Comparison of ENCODE assay signal across 19 mouse cellular contexts in the genomic region with DNA sequence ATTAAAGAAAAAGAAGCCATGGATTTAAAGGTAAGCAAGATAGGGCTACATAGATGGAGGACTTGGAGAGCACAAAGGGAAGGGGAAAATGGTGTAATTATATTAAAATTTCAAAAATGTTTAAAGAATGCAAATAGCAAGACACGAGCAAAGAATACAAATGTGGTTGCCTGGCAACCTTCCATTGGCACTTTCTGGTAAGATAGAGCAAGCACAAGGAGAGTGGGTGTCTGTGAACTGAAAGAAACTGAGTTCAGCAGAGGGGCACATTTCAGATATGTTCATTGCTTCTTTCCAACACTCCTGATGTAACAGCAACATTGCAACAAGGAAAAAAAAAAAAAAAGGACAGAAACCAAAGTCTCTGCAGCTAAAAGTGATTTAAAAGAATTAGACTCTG. TPM values are rescaled to one million over a fixed set of nuclear protein-coding genes. Genes with fewer than 3 reads are reported as not detected.
DNase-seq lines count a peak whose midpoint lies in the region; ATAC-seq and TF ChIP-seq lines count a peak whose summit lies in the region.
"Had no signal": no experiment of that assay in that cellular context is flagged by ENCODE, and none has a peak within 500 bp of the region (broad histone marks: within the 10 kb centered on the region; RNA-seq: fewer than 3 reads in every experiment).

No protein-coding gene starts in this region.

- H3K9me3 ChIP-seq in stomach, postnatal 0 days (ENCODE audit: control insufficient read depth, low read length) = no peaks in the 10 kb centered on the region
- H3K9me3 ChIP-seq: heart, embryonic 12.5 days; liver, embryonic 15.5 days had no signal

- H3K4me2 ChIP-seq in stomach, postnatal 0 days (replicated peaks; ENCODE audit: low read depth) = no peak overlapping the region
- H3K4me2 ChIP-seq: heart, embryonic 12.5 days; limb, embryonic 13.5 days; liver, embryonic 15.5 days had no signal

- no peak for ATAC-seq in stomach, postnatal 0 days (ENCODE audit: low FRiP score, low TSS enrichment)
- ATAC-seq: activated CD4-positive, CD25-positive, alpha-beta regulatory T cell, adult 4 months; Patski had no signal

- TF ChIP-seq POLR2A in brain, embryonic 14.5 days (IDR thresholded peaks at IDR 0.05; ENCODE audit: borderline replicate concordance, extremely low read depth, insufficient read depth, insufficient read length, poor library complexity, severe bottlenecking) = no peak

- no peaks in the 10 kb centered on the region for H3K4me1 ChIP-seq in stomach, postnatal 0 days (replicated peaks; ENCODE audit: control insufficient read depth, insufficient read depth)
- H3K4me1 ChIP-seq: heart, embryonic 12.5 days; limb, embryonic 13.5 days; liver, embryonic 15.5 days; megakaryocyte, embryonic 14.5 days had no signal

- no peaks in the 10 kb centered on the region for H3K27me3 ChIP-seq in stomach, postnatal 0 days (ENCODE audit: control insufficient read depth, insufficient read depth, low read length)
- H3K27me3 ChIP-seq: heart, embryonic 12.5 days; limb, embryonic 13.5 days; liver, embryonic 15.5 days; megakaryocyte, embryonic 14.5 days had no signal

- H3K9ac ChIP-seq in stomach, postnatal 0 days (ENCODE audit: low read length) = no peak overlapping the region
- H3K9ac ChIP-seq: heart, embryonic 12.5 days; limb, embryonic 13.5 days; liver, embryonic 15.5 days had no signal

- no peak overlapping the region for H3K27ac ChIP-seq in stomach, postnatal 0 days (replicated peaks)
- H3K27ac ChIP-seq: limb, embryonic 13.5 days; liver, embryonic 15.5 days had no signal

- peak; percentile 49 for DNase-seq in layer of hippocampus, adult 11-12 months (ENCODE audit: low spot score)
- DNase-seq in layer of hippocampus, postnatal 36 days = no peak
- DNase-seq in brain, embryonic 14.5 days (ENCODE audit: low read depth) = peak; percentile 43
- peak; percentile 11 to 56 for DNase-seq in layer of hippocampus, postnatal 14 days (ENCODE audit: low spot score in 2 of 2)
- peak; percentile 53 for DNase-seq in right cerebral cortex, postnatal 14 days
- DNase-seq in thymus, postnatal 14 days = no peak
- DNase-seq in stomach, postnatal 0 days (ENCODE audit: low spot score) = no peak
- DNase-seq: adrenal gland, postnatal 25 days; B cell, adult 2 months; cerebellum, postnatal 14 days; embryo, embryonic 11 days; lung, postnatal 10 days; thymus, adult 18-20 months had no signal

- no peak for TF ChIP-seq CTCF in brain, embryonic 14.5 days (IDR thresholded peaks at IDR 0.05; ENCODE audit: borderline replicate concordance, extremely low read depth, insufficient read depth, insufficient read length)
- TF ChIP-seq CTCF in stomach, postnatal 0 days (IDR thresholded peaks at IDR 0.05; ENCODE audit: low read depth) = no peak

- no peak for TF ChIP-seq EP300 in stomach, postnatal 0 days (optimal IDR thresholded peaks at IDR 0.05)

- WGBS in stomach, postnatal 0 days = 29% methylated on average over 1 of the region's 1 CpGs

- no peaks in the 10 kb centered on the region for H3K36me3 ChIP-seq in stomach, postnatal 0 days (ENCODE audit: control insufficient read depth, insufficient read depth, low read length)
- H3K36me3 ChIP-seq: heart, embryonic 12.5 days; limb, embryonic 13.5 days; liver, embryonic 15.5 days had no signal

- H3K4me3 ChIP-seq in stomach, postnatal 0 days (ENCODE audit: low read depth, low read length) = no peak overlapping the region
- H3K4me3 ChIP-seq: heart, embryonic 12.5 days; limb, embryonic 13.5 days; liver, embryonic 15.5 days; megakaryocyte, embryonic 14.5 days had no signal

RNA-seq across cellular contexts. Expression of gene Creb1, which starts 22.8 kb away (rescaled TPM):
- 10 to 100 TPM; 50.7 to 61.0 TPM for total RNA-seq in layer of hippocampus, postnatal 36 days (2021)
- polyA plus RNA-seq in brain, embryonic 14.5 days (2012; rRNA removed) = 21.3 and 33.8 TPM in 2 replicates
- total RNA-seq in layer of hippocampus, postnatal 14 days (2021) = 10 to 100 TPM; 44.2 to 48.9 TPM
- 8.5 and 9.2 TPM in 2 replicates for polyA plus RNA-seq in stomach, postnatal 0 days (2015; fragmentation: Nextera tagmentation; extraction: Ambion mirVana)

Comparison
In these comparisons a context has a peak if more than half of its experiments do, and no peak if none do; other contexts are left out.
1. DNase-seq: peak in layer of hippocampus, adult 11-12 months (single experiment), brain, embryonic 14.5 days (single experiment), layer of hippocampus, postnatal 14 days (2 of 2) and right cerebral cortex, postnatal 14 days (single experiment); none in layer of hippocampus, postnatal 36 days (0 of 2), thymus, postnatal 14 days (single experiment) and stomach, postnatal 0 days (single experiment).